Mouse (Mus musculus) erythroblast, embryonic 14.5 days (primary cell): ENCODE results near the gene Zfp3.

Experiments used
- GATA1 ChIP-seq: IDR thresholded peaks from 2 replicates; pipeline ENCODE4 v1.6.1; 2012; ENCODE audit warnings: low read length, inconsistent platforms, mixed read lengths
- TAL1 ChIP-seq: IDR thresholded peaks from 3 replicates; pipeline ENCODE4 v1.6.1; 2012; ENCODE audit warnings: low read length, inconsistent platforms, mixed read lengths

DNA sequence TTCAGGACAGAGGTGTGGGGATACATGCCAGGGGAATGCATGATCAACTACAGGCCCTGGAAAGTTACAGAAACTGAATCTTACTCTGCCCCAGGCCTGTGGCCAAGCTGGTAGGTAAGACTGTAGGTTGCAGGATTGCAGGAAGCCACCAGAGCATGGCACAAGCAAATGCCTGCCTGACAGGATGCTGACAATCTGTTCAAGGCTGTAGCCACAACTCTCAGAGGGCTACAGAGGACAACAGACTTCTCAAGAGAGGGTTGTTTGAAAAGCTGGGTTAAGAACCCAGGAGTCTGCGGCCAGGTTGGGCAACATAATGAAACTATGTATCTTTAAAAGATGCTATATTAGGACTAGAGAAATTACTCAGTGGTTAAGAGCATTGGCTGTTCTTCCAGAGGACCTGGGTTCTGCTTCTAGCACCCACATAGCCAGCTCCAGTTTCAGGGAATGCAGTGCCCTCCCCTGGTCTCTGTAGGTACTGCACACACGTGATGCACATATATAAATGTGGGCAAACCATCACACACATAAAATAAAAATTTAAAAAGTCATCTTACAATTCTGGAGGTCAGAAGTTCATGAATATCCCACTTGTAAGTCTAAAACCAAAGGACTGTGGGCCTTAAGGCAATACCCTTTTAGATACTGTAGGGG lies 38.3 kb downstream of the Zfp3 start:
- TF ChIP-seq GATA1 (no peak), TAL1 (no peak)
